Mouse (Mus musculus) cerebellum, adult 2 months (tissue): Measurements from ENCODE around the gene Whrn. TPM values are rescaled to one million over a fixed set of nuclear protein-coding genes. Genes with fewer than 3 reads are reported as not detected.

ENCODE experiments used
- DNase-seq, 2 experiments: peaks; one replicate each; pipeline ENCODE4 v3.0.0; 2021
- H3K27ac ChIP-seq: fragments of 200-500 bp; 2 replicates; pipeline ENCODE4 v1.5.1; 2012; ENCODE audit warnings: low read length, control low read depth, inconsistent platforms; ENCODE audit not compliant: insufficient read depth
- H3K27me3 ChIP-seq: fragments of 200-500 bp; 2 replicates; pipeline ENCODE4 v1.6.1; 2012; ENCODE audit warnings: inconsistent platforms, mild to moderate bottlenecking, low read length, moderate library complexity; ENCODE audit not compliant: control insufficient read depth, insufficient read depth
- H3K4me1 ChIP-seq: fragments of 200-500 bp; 2 replicates; pipeline ENCODE4 v1.6.1; 2011; ENCODE audit warnings: low read length; ENCODE audit not compliant: control insufficient read depth, insufficient read depth
- H3K4me3 ChIP-seq: fragments of 200-500 bp; replicated peaks from 2 replicates; pipeline ENCODE3; 2011; ENCODE audit warnings: mild to moderate bottlenecking, low read depth, low read length, control low read depth; ENCODE audit not compliant: insufficient read depth
- CTCF ChIP-seq: fragments of 200-500 bp; IDR thresholded peaks from 2 replicates; pipeline ENCODE4 v1.5.1; 2011; ENCODE audit warnings: low read depth, mild to moderate bottlenecking, control low read depth, low read length, moderate library complexity, borderline replicate concordance; ENCODE audit not compliant: insufficient read depth
- POLR2A ChIP-seq: fragments of 200-500 bp; IDR thresholded peaks from 2 replicates; pipeline ENCODE4 v1.6.1; 2011; ENCODE audit warnings: low read length, control low read depth, borderline replicate concordance; ENCODE audit not compliant: insufficient read depth
- WGBS: fragments of 180-500 bp; shearing (Covaris S2); methylation state at CpG from one replicate; pipeline ENCODE4 v1.1.7; 2018; 5-methylcytosine and 5-hydroxymethylcytosine counted together
- polyA plus RNA-seq: library from polyadenylated mRNA; depleted of rRNA; stranded (reverse); fragments of >200 nt; gene quantifications from 2 replicates; pipeline ENCODE4 v1.2.3, GENCODE M21; 2012

Gene Whrn
- polyA plus RNA-seq, 1 experiment, result 91.9 TPM

DNA sequence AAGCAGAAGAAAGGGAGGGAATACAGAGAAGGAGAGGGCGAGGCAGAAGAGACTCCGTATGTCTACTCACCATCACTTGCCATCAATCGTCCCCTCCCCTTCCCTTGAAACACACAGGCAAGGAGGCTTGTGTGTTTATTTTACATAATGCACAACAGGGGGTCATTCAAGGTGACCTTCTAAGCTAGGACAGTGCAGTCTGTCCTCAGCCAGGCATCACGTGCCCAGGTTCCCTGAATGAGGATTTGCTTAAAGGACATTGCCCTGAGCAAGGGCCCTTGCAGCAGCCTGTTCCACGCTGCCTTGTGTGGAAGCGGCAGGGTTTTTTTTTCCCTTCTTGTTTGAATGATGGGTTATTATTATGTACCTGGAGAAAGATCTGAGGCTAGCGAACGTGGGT is 29.7 kb upstream of the Whrn start:
- Histone ChIP-seq H3K27me3 (no peaks in the 10 kb centered on the region), H3K27ac (no peak overlapping the region), H3K4me3 (no peak overlapping the region), H3K4me1 (no peaks in the 10 kb centered on the region)
- WGBS, result 80% methylated on average over 8 of the region's 8 CpGs
- no peak for TF ChIP-seq CTCF
- no peak for TF ChIP-seq POLR2A
- DNase-seq, result no peak

DNA sequence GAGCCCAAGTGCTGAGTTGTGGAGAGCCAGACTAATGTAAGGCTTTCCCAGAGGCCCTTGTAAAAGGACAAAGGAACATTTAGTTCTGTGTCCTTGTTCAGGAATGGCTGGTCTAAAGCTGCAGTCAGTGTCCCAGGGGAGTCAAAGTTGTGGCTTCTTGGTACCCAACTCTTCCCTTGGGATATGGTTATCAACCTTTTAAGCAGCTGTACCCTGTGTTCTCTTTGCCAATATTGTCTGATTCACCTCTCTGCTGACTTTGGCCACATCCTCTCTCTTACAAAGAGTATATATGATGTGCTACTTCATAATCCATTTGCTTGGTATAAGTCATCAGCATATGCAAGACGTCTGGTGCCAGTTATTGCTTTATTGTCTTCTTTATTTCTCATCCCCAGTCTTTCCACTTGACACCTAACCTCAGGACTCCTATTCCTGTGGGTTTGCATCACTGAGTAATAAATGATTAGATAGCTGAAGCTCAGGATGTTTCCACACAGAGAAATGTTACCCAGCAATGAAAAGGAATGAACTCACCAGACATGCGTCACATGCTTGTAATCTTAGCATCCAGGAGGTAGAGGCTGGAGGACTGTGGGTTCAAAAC is 26.1 kb upstream of the Whrn start:
- no peak overlapping the region for H3K4me3 ChIP-seq
- no peak overlapping the region for H3K27ac ChIP-seq
- TF ChIP-seq CTCF (no peak), POLR2A (no peak)
- DNase-seq, result no peak
- 89% methylated on average over 2 of the region's 2 CpGs for WGBS
- no peaks in the 10 kb centered on the region for H3K4me1 ChIP-seq
- H3K27me3 ChIP-seq, result no peaks in the 10 kb centered on the region

DNA sequence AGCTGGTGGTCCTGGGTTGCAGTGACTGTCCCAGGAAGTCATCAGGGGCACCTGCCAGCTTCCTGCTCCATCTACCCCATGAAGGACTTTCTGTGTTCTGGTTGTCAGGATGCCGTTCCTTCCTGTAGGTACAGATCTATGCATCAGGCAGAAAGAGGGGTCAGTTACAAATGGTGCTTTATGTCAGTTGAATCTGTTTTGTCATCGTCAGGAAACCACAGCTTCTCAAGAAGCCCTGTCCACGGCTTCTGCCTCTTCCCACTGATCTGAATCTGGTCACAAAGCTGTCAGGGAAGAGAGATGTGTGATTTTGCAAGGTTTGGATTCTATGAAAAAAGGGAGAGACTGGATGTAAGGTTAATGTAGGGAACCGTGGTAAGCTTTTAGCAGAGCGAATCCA is 19.2 kb upstream of the Whrn start:
- no peak for DNase-seq
- WGBS, result 81% methylated on average over 5 of the region's 5 CpGs
- H3K27me3 ChIP-seq, result no peaks in the 10 kb centered on the region
- H3K27ac ChIP-seq, result no peak overlapping the region
- H3K4me3 ChIP-seq, result no peak overlapping the region
- TF ChIP-seq CTCF (no peak), POLR2A (no peak)
- H3K4me1 ChIP-seq, result no peaks in the 10 kb centered on the region

DNA sequence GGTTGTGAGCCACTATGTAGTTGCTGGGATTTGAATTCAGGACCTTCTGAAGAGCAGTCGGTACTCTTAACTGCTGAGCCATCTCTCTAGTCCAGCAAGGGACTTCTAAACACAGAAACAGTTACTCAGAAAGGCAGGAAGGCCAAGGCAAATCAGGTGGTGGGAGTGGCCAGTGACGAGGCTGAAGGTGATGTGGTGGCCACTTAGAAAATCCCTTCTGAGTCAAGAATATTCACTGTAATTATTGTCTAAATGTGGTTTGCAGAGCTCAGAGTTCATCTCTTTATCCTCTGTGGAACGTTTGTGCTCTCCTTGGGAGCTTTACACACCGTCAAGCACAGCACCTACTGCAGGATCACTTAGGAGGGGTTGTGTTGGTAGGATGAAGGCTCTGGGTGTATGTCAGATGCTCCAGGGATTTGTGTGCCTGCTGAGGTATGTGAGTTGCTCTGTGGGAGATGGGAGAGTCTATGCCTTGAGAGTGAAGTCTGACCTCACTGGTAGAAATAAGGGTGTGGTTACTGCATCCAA is 18.7 kb upstream of the Whrn start:
- TF ChIP-seq POLR2A, result no peak
- no peak for TF ChIP-seq CTCF
- 67% methylated on average over 4 of the region's 4 CpGs for WGBS
- Histone ChIP-seq H3K27ac (no peak overlapping the region), H3K27me3 (no peaks in the 10 kb centered on the region), H3K4me1 (no peaks in the 10 kb centered on the region), H3K4me3 (no peak overlapping the region)
- no peak for DNase-seq

DNA sequence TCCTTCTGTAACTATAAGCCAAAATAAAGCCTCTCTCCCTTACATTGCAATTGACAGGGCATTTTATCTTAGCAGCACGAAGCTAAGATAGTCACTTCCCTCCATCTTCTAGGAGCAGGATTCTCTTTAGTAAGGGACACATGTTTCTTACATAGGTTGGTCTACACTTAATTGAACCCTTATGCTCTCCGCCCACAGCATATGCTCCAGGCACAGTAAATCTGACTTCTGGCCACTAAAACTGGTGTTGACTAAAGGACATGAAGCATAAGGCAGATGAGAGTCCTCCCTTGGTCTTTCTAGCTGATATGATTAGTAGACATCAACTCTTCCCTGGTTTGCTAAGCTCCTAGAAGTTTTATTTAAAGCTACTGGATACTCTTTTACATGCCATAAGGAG is 17.1 kb upstream of the Whrn start:
- TF ChIP-seq CTCF, result no peak
- Histone ChIP-seq H3K4me3 (no peak overlapping the region), H3K4me1 (no peaks in the 10 kb centered on the region), H3K27me3 (no peaks in the 10 kb centered on the region), H3K27ac (no peak overlapping the region)
- 90% methylated on average over 2 of the region's 2 CpGs for WGBS
- DNase-seq, result no peak

DNA sequence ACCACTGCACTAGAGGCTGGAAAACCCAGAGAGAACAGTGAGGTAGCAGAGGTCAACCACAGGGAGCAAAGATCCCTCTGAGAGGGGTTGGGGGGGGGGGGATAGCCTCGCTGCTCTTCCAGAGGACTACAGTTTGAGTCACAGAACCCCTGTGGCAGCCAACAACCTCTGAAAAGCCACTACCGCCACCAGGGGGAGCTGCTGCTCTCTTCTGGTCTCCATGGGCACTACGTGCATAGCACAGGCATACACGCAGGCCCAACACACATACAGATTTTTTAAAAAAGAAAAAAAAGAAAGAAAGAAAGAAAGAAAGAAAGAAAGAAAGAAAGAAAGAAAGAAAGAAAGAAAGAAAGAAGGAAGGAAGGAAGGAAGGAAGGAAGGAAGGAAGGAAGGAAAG is 12.4 kb upstream of the Whrn start:
- H3K4me3 ChIP-seq, result no peak overlapping the region
- WGBS, result 16% methylated on average over 4 of the region's 4 CpGs

DNA sequence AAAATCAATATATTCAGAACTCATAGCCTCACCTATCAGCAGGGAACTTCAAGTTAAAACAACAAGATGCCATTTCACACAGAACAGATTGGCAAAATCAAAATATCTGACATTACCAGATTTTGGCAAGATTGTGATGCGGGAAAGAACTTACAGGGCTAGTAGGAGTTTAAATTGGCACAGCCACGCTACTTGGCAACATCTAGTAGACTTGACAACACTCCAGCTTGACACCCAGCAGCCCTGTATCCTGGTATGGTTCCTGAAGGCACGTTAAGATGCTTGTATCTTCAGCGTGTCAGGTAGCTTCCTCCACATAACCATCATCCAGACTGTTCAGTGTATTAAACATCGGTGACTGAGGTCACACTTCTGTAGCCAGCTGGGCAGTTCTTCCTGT is 11.7 kb upstream of the Whrn start:
- WGBS, result 32% methylated on average over 5 of the region's 5 CpGs
- DNase-seq, result no peak
- H3K27ac ChIP-seq, result no peak overlapping the region
- no peak overlapping the region for H3K4me3 ChIP-seq
- no peaks in the 10 kb centered on the region for H3K27me3 ChIP-seq
- TF ChIP-seq CTCF (no peak), POLR2A (no peak)
- no peaks in the 10 kb centered on the region for H3K4me1 ChIP-seq

More for the DNA sequence above, 12.4 kb upstream of the Whrn start:
- no peak overlapping the region for H3K27ac ChIP-seq
- no peaks in the 10 kb centered on the region for H3K4me1 ChIP-seq
- peak; percentile 50 to 66 for DNase-seq
- TF ChIP-seq POLR2A, result no peak
- peak; percentile 65 for TF ChIP-seq CTCF
- H3K27me3 ChIP-seq, result no peaks in the 10 kb centered on the region

DNA sequence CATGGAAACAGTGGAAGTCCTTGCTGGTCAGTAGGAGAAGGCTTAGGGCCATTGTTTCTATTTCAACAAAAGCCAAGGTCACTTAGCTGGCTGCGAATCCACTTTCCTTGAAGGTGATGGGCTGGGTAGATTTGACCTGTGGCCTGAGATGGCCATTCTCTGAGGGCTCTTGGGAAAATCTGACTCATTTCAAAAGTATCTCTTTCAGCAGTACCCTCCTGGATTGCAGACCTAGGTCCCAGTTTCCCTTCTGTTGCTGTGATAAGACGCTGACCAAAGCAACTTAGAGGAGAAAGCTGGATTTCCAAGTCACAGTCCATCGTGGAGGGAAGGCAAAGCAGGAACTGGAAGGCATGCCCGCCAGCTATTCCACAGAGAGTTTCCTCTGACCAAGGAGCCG is 8.2 kb upstream of the Whrn start:
- TF ChIP-seq POLR2A (no peak), CTCF (no peak)
- WGBS, result 72% methylated on average over 5 of the region's 5 CpGs
- Histone ChIP-seq H3K4me3 (no peak overlapping the region), H3K27me3 (no peaks in the 10 kb centered on the region), H3K27ac (no peak overlapping the region), H3K4me1 (no peaks in the 10 kb centered on the region)
- no peak for DNase-seq

DNA sequence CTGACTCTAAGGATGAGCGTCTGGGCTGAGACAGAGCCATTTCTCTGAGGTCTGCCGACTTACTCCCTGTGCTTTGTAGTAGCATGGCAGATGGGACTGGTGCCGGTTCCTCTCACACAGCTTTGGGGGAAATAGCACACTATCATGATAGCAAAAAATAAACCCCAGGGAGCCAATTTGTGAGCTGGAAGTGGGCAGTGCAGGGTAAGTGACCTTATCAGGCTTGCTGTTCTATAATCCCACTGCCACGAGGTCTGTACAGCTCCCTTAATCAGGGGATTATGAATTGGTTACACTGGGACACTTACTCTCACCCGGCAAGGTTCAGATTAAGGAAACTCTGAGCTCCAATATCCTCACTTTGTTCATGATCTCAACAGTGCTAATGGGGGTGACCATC is 5.3 kb upstream of the Whrn start:
- 70% methylated on average over 5 of the region's 5 CpGs for WGBS
- no peak overlapping the region for H3K27ac ChIP-seq
- no peak overlapping the region for H3K4me3 ChIP-seq
- TF ChIP-seq CTCF (no peak), POLR2A (no peak)
- peaks cover 2% of the 10 kb centered on the region; the same call in 1 of the 2 replicates for H3K27me3 ChIP-seq
- no peak for DNase-seq
- H3K4me1 ChIP-seq, result no peaks in the 10 kb centered on the region
